Mouse (Mus musculus): ENCODE results near the gene Osbp2. TPM values are rescaled to one million over a fixed set of nuclear protein-coding genes. Genes with fewer than 3 reads are reported as not detected.

The Osbp2 gene
- polyA plus RNA-seq, 1 experiment from 2014 or later: 7.6 TPM

DNA sequence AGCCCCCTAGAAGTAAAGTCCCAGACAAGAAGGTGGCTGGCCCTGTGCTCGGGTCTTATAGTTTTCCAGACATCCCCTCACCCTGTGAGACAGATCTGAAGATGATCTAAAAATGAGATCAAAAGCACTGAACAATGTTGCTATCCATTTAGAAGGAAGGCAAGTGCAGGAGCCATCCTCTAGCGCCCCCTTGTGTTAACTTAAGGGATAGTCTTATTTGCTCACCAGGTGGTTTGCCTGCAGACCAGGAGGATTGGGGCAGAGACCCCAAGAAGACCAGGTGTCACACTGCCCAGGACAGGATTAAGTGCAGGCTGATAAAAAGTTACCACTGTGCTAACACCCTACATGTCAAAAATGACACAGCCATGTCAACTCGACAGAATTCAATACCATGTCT is 58.3 kb downstream of the Osbp2 start:
- 31% methylated on average over 3 of the region's 3 CpGs for WGBS
- no peaks in the 10 kb centered on the region for H3K9me3 ChIP-seq
- H3K9ac ChIP-seq: no peak overlapping the region
- H3K4me1 ChIP-seq: no peaks in the 10 kb centered on the region
- no peaks in the 10 kb centered on the region for H3K36me3 ChIP-seq
- no peak overlapping the region for H3K27ac ChIP-seq
- no peak overlapping the region for H3K4me2 ChIP-seq (replicated peaks)
- H3K4me3 ChIP-seq: no peak overlapping the region
- no peaks in the 10 kb centered on the region for H3K27me3 ChIP-seq (replicated peaks)
- no peak for ATAC-seq (ENCODE audit: low FRiP score, low read depth)

DNA sequence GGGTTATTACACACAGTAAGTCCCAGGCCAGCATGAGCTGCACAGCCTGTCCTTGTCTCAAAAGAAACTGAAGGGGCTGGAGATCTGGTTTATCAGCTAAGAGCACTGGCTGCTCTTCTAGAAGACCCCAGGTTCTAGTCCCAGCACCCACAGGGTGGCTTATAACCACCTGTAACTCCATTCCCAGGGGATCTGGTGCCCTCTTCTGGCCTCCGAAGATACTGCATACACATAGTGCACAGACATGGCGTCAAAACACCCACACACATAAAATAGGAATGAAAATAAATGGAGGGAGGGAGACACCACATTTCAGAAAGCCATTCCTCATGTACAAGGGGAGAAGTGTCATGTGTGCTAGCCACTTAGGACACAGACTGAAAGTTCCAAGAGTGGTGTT is 59.1 kb downstream of the Osbp2 start:
- H3K9me3 ChIP-seq: no peaks in the 10 kb centered on the region
- H3K9ac ChIP-seq: no peak overlapping the region
- H3K4me3 ChIP-seq: no peak overlapping the region
- WGBS: 95% methylated on average over 2 of the region's 2 CpGs
- H3K4me2 ChIP-seq (replicated peaks): no peak overlapping the region
- no peak overlapping the region for H3K27ac ChIP-seq
- H3K36me3 ChIP-seq: no peaks in the 10 kb centered on the region
- no peaks in the 10 kb centered on the region for H3K4me1 ChIP-seq
- ATAC-seq (ENCODE audit: low FRiP score, low read depth): no peak
- no peaks in the 10 kb centered on the region for H3K27me3 ChIP-seq (replicated peaks)

DNA sequence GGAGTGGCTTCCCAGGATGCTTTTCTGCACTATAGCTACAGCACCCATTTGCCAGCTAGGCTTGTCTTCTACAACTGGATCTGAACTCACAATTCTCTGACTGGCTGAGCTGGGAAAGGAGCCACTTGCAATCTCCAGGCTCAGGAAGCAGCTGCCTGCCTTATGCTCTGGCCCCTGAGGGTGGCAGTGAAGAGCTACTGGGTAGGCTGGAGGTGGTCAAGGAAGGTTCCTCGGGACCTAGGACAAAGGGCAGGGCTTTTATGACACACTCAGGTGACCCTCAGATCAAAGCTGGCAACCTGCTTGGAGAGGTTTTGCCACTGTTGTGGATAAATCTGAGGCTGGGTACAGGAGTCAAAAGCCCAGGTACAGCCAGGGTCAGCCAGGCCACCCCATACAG is 61.6 kb downstream of the Osbp2 start:
- no peaks in the 10 kb centered on the region for H3K27me3 ChIP-seq (replicated peaks)
- no peaks in the 10 kb centered on the region for H3K9me3 ChIP-seq
- no peaks in the 10 kb centered on the region for H3K36me3 ChIP-seq
- H3K27ac ChIP-seq: no peak overlapping the region
- H3K4me3 ChIP-seq: no peak overlapping the region
- ATAC-seq (ENCODE audit: low FRiP score, low read depth): no peak
- H3K9ac ChIP-seq: no peak overlapping the region
- no peak overlapping the region for H3K4me2 ChIP-seq (replicated peaks)
- WGBS: 42% methylated on average over 1 of the region's 1 CpGs
- H3K4me1 ChIP-seq: no peaks in the 10 kb centered on the region

DNA sequence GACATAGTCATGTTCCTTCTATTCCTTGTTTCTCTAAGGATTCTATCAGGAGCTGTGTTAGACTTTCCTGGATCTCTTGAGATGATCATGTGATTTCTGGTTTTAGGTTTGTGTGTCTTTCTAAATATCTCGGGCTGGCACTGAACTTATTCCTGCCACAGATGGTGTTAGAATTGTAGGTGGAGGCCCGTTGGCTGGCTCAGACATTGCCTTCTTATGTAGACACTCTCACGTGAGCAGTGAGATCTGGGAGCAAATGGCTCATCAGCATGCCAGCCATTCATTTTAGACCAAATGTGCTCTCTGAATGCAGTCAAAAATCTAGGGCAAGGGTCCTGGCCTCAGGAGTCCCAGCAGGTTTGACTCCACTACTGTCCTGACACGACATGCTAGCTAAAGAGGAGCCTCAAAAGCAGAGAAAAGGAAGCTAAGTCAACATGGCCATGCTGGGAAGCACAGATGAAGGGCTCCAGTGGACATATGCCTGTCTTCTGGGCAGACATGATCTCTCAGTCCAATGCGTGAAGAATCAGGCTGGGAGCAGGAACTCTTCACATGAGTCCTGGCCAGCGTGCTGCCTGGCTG is 66.0 kb downstream of the Osbp2 start:
- H3K4me3 ChIP-seq: no peak overlapping the region
- 92% methylated on average over 6 of the region's 6 CpGs for WGBS
- no peak overlapping the region for H3K4me2 ChIP-seq (replicated peaks)
- no peak overlapping the region for H3K9ac ChIP-seq
- H3K9me3 ChIP-seq: no peaks in the 10 kb centered on the region
- no peak for ATAC-seq (ENCODE audit: low FRiP score, low read depth)
- no peaks in the 10 kb centered on the region for H3K4me1 ChIP-seq
- H3K36me3 ChIP-seq: no peaks in the 10 kb centered on the region
- H3K27ac ChIP-seq: no peak overlapping the region
- no peaks in the 10 kb centered on the region for H3K27me3 ChIP-seq (replicated peaks)

DNA sequence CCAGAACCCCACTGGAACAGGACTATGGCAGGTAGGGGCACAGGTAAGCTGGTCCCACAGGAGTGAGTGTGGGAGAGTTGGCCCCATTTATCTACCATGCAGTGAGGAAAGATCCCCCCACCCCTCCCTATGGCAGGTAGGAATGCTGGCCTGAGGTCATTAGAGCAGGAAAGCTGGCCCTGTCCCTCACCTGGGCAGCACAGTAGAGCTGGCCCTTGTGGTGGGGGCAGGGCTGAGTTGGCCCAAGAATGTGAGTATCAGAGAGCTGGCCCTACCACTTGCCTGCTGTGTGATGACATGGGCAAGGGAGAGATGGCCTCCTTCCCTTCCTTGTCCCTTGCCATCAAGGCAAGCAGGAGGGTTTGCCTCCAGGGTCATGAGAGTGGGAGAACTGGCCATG is 73.0 kb downstream of the Osbp2 start:
- no peaks in the 10 kb centered on the region for H3K36me3 ChIP-seq
- no peak overlapping the region for H3K9ac ChIP-seq
- H3K4me3 ChIP-seq: no peak overlapping the region
- H3K4me2 ChIP-seq (replicated peaks): no peak overlapping the region
- no peaks in the 10 kb centered on the region for H3K27me3 ChIP-seq (replicated peaks)
- no peak for ATAC-seq (ENCODE audit: low FRiP score, low read depth)
- no peaks in the 10 kb centered on the region for H3K4me1 ChIP-seq
- no peaks in the 10 kb centered on the region for H3K9me3 ChIP-seq
- no peak overlapping the region for H3K27ac ChIP-seq

DNA sequence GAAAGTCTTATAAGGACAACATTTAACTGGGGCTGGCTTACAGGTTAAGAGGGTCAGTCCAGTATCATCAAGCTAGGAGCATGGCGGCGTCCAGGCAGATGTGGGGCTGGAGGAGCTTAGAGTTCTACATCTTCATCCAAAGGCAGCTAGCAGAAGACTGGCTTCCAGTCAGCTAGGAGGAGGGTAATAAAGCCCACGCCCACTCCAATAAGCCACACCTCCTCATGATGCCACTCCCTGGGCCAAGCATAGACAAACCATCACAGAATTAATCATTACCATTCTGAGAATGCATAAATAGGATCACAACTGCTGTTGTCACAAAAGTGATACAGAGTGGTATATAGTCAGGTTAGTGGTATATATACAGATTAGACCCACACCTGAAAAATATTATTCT is 73.8 kb downstream of the Osbp2 start:
- Histone ChIP-seq H3K27me3 (replicated peaks) (no peaks in the 10 kb centered on the region), H3K9me3 (no peaks in the 10 kb centered on the region), H3K27ac (no peak overlapping the region), H3K9ac (no peak overlapping the region), H3K36me3 (no peaks in the 10 kb centered on the region), H3K4me3 (no peak overlapping the region), H3K4me1 (no peaks in the 10 kb centered on the region), H3K4me2 (replicated peaks) (no peak overlapping the region)
- 74% methylated on average over 3 of the region's 3 CpGs for WGBS
- no peak for ATAC-seq (ENCODE audit: low FRiP score, low read depth)

DNA sequence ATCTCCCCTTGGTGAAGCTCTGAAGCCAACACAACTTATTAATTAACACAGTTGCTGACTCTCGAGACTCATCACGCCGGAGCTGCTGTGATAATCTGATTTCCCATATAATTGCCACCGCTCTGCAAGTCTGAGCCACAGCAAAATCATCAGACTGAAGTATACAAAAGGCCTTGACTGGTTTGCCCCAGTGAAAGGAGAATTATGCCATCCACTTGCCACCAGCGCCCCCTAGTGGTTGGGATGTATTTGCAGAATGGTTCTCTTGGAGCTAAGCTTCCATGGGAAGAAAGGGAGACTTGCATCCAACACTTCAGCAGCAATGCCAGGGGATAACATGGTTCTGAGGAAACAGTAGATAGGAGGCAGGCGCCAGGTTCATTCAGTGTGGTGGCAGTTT is 77.1 kb downstream of the Osbp2 start:
- no peaks in the 10 kb centered on the region for H3K36me3 ChIP-seq
- H3K9ac ChIP-seq: no peak overlapping the region
- WGBS: 31% methylated on average over 6 of the region's 6 CpGs
- H3K9me3 ChIP-seq: no peaks in the 10 kb centered on the region
- H3K27ac ChIP-seq: no peak overlapping the region
- no peaks in the 10 kb centered on the region for H3K4me1 ChIP-seq
- ATAC-seq (ENCODE audit: low FRiP score, low read depth): peak; percentile 41; the same call in 1 of the 2 replicates
- no peak overlapping the region for H3K4me2 ChIP-seq (replicated peaks)
- no peak overlapping the region for H3K4me3 ChIP-seq
- no peaks in the 10 kb centered on the region for H3K27me3 ChIP-seq (replicated peaks)

DNA sequence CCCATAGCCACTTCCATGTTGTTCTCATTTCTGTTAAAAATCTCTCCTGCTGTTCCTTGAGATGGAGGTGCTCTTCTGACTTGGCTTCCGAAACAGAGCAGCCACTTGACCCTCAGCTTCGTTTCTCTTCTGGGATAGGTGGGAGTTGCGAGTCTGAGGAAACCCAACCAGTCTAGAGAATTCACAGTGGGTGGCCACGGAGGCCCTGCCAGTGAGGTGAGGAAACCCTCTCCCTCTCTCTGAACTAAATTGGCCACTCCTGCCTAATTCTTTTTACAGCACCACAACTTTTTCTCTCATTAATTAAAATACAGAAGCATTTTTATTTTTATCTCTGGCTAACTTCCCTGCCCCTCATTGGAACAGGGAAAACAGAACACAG is 88.4 kb downstream of the Osbp2 start:
- Histone ChIP-seq H3K4me3 (no peak overlapping the region), H3K9me3 (no peaks in the 10 kb centered on the region), H3K4me2 (replicated peaks) (peak overlapping the region; percentile 80), H3K27me3 (replicated peaks) (peaks cover 39% of the 10 kb centered on the region), H3K9ac (no peak overlapping the region; the same call in 1 of the 2 replicates), H3K36me3 (no peaks in the 10 kb centered on the region), H3K27ac (no peak overlapping the region), H3K4me1 (peaks cover 12% of the 10 kb centered on the region; the same call in 1 of the 2 replicates)
- 54% methylated on average over 4 of the region's 4 CpGs for WGBS
- no peak for ATAC-seq (ENCODE audit: low FRiP score, low read depth)

DNA sequence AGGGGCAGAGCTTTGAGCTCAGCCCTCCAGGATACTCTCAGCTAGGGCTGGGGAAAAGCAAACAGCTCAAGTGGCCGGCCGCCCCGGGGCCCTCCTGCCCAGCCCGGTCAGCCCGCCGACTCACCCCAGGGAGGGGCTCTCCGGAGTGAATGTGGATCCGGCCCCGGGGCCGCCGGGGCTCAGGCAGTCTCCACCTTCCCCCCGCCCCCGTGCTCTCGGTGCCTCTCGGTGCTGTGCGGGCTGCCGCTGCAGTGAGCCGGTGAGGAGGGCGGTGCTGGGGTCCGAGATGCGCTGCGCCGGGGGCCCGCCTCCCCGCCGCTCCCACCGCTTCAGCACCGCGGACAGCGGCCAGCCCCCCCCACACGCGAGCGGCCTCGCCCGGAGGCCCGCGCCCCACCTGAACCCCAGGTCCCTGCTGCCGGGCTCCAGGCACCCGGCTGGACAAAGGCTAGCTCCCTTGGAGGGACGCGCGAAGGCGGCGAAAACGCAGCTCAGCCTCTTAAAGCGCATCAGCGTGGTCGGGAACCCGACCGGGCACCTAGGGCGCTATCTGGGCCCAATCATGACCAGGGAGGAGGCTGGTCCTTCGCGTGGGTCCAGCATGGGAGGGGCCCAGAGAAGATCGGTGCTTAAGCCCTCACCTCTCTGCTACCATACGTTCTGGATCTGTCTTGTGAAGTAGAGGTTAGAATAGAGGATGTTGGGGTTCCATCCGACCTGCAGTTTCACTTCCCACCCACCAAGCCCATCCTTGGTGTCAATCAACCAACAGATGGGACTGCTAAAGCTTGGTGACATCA is 89.0 kb downstream of the Osbp2 start:
- Histone ChIP-seq H3K36me3 (no peaks in the 10 kb centered on the region), H3K27ac (no peak overlapping the region), H3K9me3 (no peaks in the 10 kb centered on the region), H3K4me1 (peaks cover 12% of the 10 kb centered on the region; the same call in 1 of the 2 replicates), H3K4me2 (replicated peaks) (peak overlapping the region; percentile 80), H3K27me3 (replicated peaks) (peaks cover 39% of the 10 kb centered on the region), H3K4me3 (peak overlapping the region; percentile 46), H3K9ac (peak overlapping the region; percentile 73)
- WGBS: 1% methylated on average over 55 of the region's 56 CpGs
- ATAC-seq (ENCODE audit: low FRiP score, low read depth): peak; percentile 77

DNA sequence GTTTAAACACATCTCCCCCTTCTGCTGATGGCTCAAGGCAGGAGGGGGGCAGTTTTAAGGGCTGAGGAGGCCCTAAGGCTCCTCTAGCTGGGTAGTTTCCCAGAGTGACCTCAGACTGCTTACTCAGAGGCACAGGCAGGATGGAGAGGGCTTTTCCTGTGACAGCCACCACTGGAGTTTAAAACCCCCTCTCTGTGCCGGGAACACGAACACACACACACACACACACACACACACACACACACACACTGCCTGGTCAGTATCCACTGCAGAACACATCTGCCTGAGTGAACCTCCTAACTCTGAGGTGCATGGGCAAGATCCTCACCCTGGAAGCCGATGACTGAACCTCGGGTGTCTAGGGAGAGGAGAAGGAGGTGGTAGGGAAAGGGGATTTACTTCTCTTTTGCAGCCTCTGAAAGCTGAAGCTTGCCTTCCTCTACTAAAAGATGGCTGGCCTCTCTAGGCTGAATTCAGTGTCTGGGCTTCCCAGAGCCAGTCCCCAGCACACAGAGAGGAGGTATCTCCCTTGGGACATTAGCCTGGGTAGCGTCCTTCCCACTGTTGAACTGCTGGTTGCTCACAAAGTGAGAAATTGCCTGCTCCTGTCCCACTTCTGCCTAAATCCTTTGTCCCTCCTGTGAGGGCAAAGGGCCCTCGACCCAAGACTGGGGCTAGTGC is 89.8 kb downstream of the Osbp2 start:
- Histone ChIP-seq H3K4me3 (peak overlapping the region; percentile 46), H3K9ac (peak overlapping the region; percentile 73), H3K4me2 (replicated peaks) (peak overlapping the region; percentile 80), H3K27me3 (replicated peaks) (peaks cover 39% of the 10 kb centered on the region), H3K36me3 (no peaks in the 10 kb centered on the region), H3K9me3 (0 out of 2 replicates have a peak, but pooled peaks cover 5% of the 10 kb centered on the region), H3K27ac (no peak overlapping the region), H3K4me1 (peaks cover 12% of the 10 kb centered on the region; the same call in 1 of the 2 replicates)
- ATAC-seq (ENCODE audit: low FRiP score, low read depth): peak; percentile 42
- 34% methylated on average over 6 of the region's 6 CpGs for WGBS

DNA sequence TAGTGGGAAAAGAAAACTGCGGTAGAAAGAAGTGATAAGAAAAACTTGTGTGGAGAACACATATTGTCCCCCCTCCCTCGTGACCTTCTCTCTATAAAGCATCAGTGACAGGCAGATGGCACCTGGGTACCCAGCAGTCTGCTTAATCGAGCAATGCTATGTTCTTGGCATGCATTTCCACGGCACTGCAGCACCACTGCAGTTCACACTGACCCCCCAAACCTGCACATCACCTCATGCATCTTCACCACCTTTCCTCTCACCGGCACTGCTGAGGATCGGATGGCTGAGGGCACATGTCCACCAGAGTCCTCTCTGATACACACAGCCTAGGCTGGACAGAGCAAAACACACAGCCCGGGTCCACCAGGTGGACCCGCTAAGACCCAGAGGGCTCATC is 90.6 kb downstream of the Osbp2 start:
- 87% methylated on average over 8 of the region's 8 CpGs for WGBS
- Histone ChIP-seq H3K27ac (no peak overlapping the region), H3K36me3 (no peaks in the 10 kb centered on the region), H3K9ac (0 out of 2 replicates have a peak overlapping the region, but pooled peaks have one; percentile 40), H3K4me2 (replicated peaks) (peak overlapping the region; percentile 80), H3K4me1 (peaks cover 12% of the 10 kb centered on the region; the same call in 1 of the 2 replicates), H3K9me3 (0 out of 2 replicates have a peak, but pooled peaks cover 7% of the 10 kb centered on the region), H3K27me3 (replicated peaks) (peaks cover 39% of the 10 kb centered on the region), H3K4me3 (no peak overlapping the region)
- ATAC-seq (ENCODE audit: low FRiP score, low read depth): no peak

DNA sequence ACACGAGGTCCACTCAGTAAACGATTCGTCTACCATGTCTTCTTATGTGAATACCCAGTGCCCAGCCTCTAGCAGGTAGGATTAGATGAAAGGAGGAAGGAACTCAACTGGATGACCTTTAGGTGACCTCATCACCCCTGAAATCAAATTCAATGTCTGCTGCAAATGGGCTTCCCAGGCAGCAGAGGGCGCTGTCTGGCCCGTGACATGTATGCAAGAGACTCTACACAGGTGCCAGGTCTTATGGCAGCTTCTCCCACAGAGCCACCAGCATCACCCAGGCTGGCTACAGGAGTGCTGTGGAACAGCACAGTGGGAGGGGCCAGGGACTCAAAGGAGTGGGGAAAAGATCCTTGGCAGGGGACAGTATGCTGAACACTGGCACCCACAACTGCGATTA is 92.4 kb downstream of the Osbp2 start:
- Histone ChIP-seq H3K27ac (no peak overlapping the region), H3K9ac (no peak overlapping the region), H3K4me2 (replicated peaks) (no peak overlapping the region), H3K9me3 (0 out of 2 replicates have a peak, but pooled peaks cover 7% of the 10 kb centered on the region), H3K4me1 (peaks cover 12% of the 10 kb centered on the region; the same call in 1 of the 2 replicates), H3K27me3 (replicated peaks) (peaks cover 33% of the 10 kb centered on the region), H3K4me3 (no peak overlapping the region), H3K36me3 (no peaks in the 10 kb centered on the region)
- ATAC-seq (ENCODE audit: low FRiP score, low read depth): no peak
- WGBS: 58% methylated on average over 6 of the region's 6 CpGs

Data from neural tube, embryonic 12.5 days (tissue).